Mouse (Mus musculus) E14TG2a.4 (cell line): ENCODE data around the gene Slc38a6.

Source experiments
- H3K27me3 ChIP-seq: 2 replicates; pipeline ENCODE4 v1.6.1; 2014; ENCODE audit warnings: low read length, control low read depth; ENCODE audit not compliant: insufficient read depth
- H3K36me3 ChIP-seq: 2 replicates; pipeline ENCODE4 v1.6.1; 2014; ENCODE audit warnings: low read length, control low read depth; ENCODE audit not compliant: insufficient read depth
- H3K4me1 ChIP-seq: replicated peaks from 2 replicates; pipeline ENCODE4 v1.6.1; 2014; ENCODE audit warnings: low read depth, low read length, control low read depth
- H3K4me3 ChIP-seq: replicated peaks from 2 replicates; pipeline ENCODE4 v1.5.1; 2014; ENCODE audit warnings: mild to moderate bottlenecking, low read length
- H3K9me3 ChIP-seq: 2 replicates; pipeline ENCODE4 v1.6.1; 2014; ENCODE audit warnings: low read length, control low read depth
- CTCF ChIP-seq: conservative IDR thresholded peaks from 2 replicates; pipeline ENCODE4 v1.5.1; 2014; ENCODE audit warnings: low read length
- NANOG ChIP-seq: IDR thresholded peaks from 2 replicates; pipeline ENCODE4 v1.6.1; 2014; ENCODE audit warnings: borderline replicate concordance, low read length, mixed read lengths
- POU5F1 ChIP-seq: IDR thresholded peaks from 2 replicates; pipeline ENCODE4 v1.6.1; 2014; ENCODE audit warnings: low read length, borderline replicate concordance

Gene Slc38a6

GRCm38 (mm10) chr12:73300531-73300930 is 14.0 kb downstream of the Slc38a6 start:
- H3K4me3 ChIP-seq, result no peak overlapping the region
- peaks cover 11% of the 10 kb centered on the region for H3K4me1 ChIP-seq
- peaks cover 6% of the 10 kb centered on the region; the same call in 1 of the 2 replicates for H3K36me3 ChIP-seq
- H3K27me3 ChIP-seq, result no peaks in the 10 kb centered on the region
- TF ChIP-seq POU5F1, result no peak
- TF ChIP-seq NANOG, result no peak
- no peak for TF ChIP-seq CTCF
- H3K9me3 ChIP-seq, result peaks cover 30% of the 10 kb centered on the region

GRCm38 (mm10) chr12:73304636-73305035 is 18.1 kb downstream of the Slc38a6 start:
- Histone ChIP-seq H3K4me1 (peaks cover 11% of the 10 kb centered on the region), H3K36me3 (no peaks in the 10 kb centered on the region), H3K4me3 (no peak overlapping the region), H3K9me3 (no peaks in the 10 kb centered on the region), H3K27me3 (no peaks in the 10 kb centered on the region)
- TF ChIP-seq CTCF, result no peak
- no peak for TF ChIP-seq POU5F1
- TF ChIP-seq NANOG, result no peak

- Histone ChIP-seq H3K9me3 (no peaks in the 10 kb centered on the region), H3K4me3 (no peak overlapping the region), H3K4me1 (peaks cover 7% of the 10 kb centered on the region; the same call in 1 of the 2 replicates), H3K27me3 (no peaks in the 10 kb centered on the region), H3K36me3 (no peaks in the 10 kb centered on the region)
- no peak for TF ChIP-seq CTCF
- TF ChIP-seq NANOG, result no peak
- no peak for TF ChIP-seq POU5F1
Measured at GRCm38 (mm10) chr12:73307750-73308149, 21.2 kb downstream of the Slc38a6 start.

- TF ChIP-seq POU5F1 (no peak), NANOG (no peak), CTCF (no peak)
- Histone ChIP-seq H3K36me3 (no peaks in the 10 kb centered on the region), H3K4me1 (peaks cover 7% of the 10 kb centered on the region; the same call in 1 of the 2 replicates), H3K9me3 (no peaks in the 10 kb centered on the region), H3K4me3 (no peak overlapping the region), H3K27me3 (no peaks in the 10 kb centered on the region)
Measured at GRCm38 (mm10) chr12:73308711-73309110, 22.1 kb downstream of the Slc38a6 start.

GRCm38 (mm10) chr12:73317706-73318686 is 31.4 kb downstream of the Slc38a6 start:
- H3K9me3 ChIP-seq, result peaks cover 7% of the 10 kb centered on the region
- H3K4me3 ChIP-seq, result no peak overlapping the region
- no peaks in the 10 kb centered on the region for H3K27me3 ChIP-seq
- peaks cover 16% of the 10 kb centered on the region for H3K4me1 ChIP-seq
- peaks cover 8% of the 10 kb centered on the region; the same call in 1 of the 2 replicates for H3K36me3 ChIP-seq
- TF ChIP-seq POU5F1, result no peak
- TF ChIP-seq CTCF, result no peak
- no peak for TF ChIP-seq NANOG

- Histone ChIP-seq H3K9me3 (no peaks in the 10 kb centered on the region), H3K4me1 (peaks cover 19% of the 10 kb centered on the region), H3K4me3 (no peak overlapping the region), H3K27me3 (no peaks in the 10 kb centered on the region), H3K36me3 (0 out of 2 replicates have a peak, but pooled peaks cover 4% of the 10 kb centered on the region)
- no peak for TF ChIP-seq NANOG
- no peak for TF ChIP-seq POU5F1
- no peak for TF ChIP-seq CTCF
Measured at GRCm38 (mm10) chr12:73324180-73324586, 37.6 kb downstream of the Slc38a6 start.

- Histone ChIP-seq H3K4me1 (peaks cover 19% of the 10 kb centered on the region), H3K4me3 (no peak overlapping the region), H3K27me3 (no peaks in the 10 kb centered on the region), H3K36me3 (0 out of 2 replicates have a peak, but pooled peaks cover 4% of the 10 kb centered on the region), H3K9me3 (no peaks in the 10 kb centered on the region)
- no peak for TF ChIP-seq NANOG
- no peak for TF ChIP-seq CTCF
- no peak for TF ChIP-seq POU5F1
Measured at GRCm38 (mm10) chr12:73324742-73325141, 38.2 kb downstream of the Slc38a6 start.

DNA sequence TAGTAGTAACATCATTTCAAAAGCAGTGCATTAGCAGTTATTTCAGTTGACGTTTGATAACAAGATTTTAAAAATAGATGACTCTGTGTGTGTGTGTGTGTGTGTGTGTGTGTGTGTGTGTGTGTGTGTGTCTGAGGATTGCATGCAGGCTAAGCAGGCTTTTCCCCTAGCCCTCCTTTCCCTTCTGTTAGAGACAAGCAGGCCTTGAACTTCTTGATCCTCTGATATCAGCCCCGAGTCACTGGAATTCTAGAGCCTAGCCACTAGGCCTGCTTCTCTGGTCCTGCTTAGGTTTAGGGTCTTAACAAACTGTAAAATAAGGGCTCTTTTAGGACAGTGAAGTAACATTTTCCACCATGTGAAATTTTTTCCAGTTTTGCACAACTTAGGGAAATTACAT is 38.6 kb downstream of the Slc38a6 start:
- Histone ChIP-seq H3K4me3 (no peak overlapping the region), H3K27me3 (no peaks in the 10 kb centered on the region), H3K4me1 (peaks cover 19% of the 10 kb centered on the region), H3K36me3 (0 out of 2 replicates have a peak, but pooled peaks cover 4% of the 10 kb centered on the region), H3K9me3 (no peaks in the 10 kb centered on the region)
- no peak for TF ChIP-seq CTCF

DNA sequence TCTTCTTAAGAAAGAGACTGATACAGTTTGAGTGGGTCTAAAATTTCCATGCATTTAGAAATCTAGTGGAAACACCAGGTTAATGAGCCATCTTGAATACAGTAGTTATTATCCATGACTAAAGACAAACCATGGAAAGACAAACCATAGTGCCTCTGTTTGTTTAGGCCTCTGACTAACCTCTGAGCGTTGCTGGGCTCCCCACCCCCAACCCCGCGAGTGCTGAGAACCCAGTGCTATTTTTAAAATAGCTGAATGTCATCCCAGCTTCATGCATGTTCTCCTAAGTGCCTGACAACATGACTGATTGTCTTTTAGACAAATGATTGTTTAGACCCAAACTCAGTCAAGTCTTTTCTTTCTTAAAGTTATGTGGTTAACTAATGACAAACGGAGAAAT is 39.0 kb downstream of the Slc38a6 start:
- no peak for TF ChIP-seq NANOG
- TF ChIP-seq POU5F1, result no peak
- no peak for TF ChIP-seq CTCF

More for the DNA sequence above, 39.0 kb downstream of the Slc38a6 start:
- no peaks in the 10 kb centered on the region for H3K9me3 ChIP-seq
- H3K4me1 ChIP-seq, result peaks cover 19% of the 10 kb centered on the region
- H3K27me3 ChIP-seq, result no peaks in the 10 kb centered on the region
- 0 out of 2 replicates have a peak, but pooled peaks cover 4% of the 10 kb centered on the region for H3K36me3 ChIP-seq
- H3K4me3 ChIP-seq, result no peak overlapping the region
